Mouse (Mus musculus): Measurements from ENCODE around the gene Gsto1.

DNA sequence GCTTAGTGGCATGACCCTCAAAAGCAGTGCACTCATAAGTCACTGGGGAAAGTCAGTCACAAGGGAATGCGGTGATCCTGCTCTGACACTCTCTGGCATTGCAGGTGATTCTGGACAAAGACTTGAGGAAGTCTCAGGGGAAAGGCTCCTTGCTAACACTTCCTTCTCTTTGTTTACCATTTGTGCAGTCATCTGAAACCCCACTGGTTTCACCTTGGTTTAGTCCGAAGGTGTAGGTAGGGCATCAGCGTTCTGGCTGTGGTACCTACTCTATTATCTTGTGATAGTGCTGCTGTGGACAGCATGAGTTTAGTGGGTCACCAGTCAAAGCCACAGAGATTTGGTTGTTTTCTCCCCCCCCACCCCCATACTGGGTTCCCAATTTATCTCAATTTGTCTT lies 5.0 kb upstream of the Gsto1 start:
- TF ChIP-seq CTCF (IDR thresholded peaks at IDR 0.05 in 2 of 3, conservative IDR thresholded peaks at IDR 0.05 in 1 of 3; ENCODE audit: control insufficient read depth in 1 of 3, insufficient read depth in 1 of 3, low read depth in 2 of 3, low read length in 3 of 3, poor library complexity in 1 of 3, severe bottlenecking in 1 of 3) (no peak), TCF12 (IDR thresholded peaks at IDR 0.05; ENCODE audit: low read depth, low read length) (no peak), KAT2A (conservative IDR thresholded peaks at IDR 0.05; ENCODE audit: low read depth, low read length) (no peak), MAX (IDR thresholded peaks at IDR 0.05; ENCODE audit: low read length) (no peak)
